Mouse (Mus musculus): Measurements from ENCODE around the gene Gmds.

DNA sequence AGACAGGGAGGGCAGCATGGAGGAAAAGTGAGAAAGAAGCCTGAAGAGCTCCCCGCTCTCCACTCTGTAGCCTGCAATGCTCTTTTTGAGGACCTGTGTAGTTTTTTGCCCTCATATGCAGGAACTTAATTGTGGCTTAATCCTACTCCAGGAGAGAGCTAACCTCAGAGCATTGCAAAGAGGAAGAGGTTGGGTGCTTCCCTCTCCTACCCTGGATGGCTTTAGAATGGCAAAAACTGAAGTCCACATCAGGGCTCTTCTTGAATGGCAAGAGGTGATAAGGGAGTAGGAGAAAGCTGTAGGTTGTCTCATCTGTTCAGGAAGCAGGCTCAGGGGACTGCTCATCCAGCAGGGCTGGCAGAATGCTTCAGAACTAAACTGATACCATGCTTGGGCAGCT is 513.4 kb downstream of the Gmds start:
- no peak for TF ChIP-seq CTCF (IDR thresholded peaks at IDR 0.05; ENCODE audit: low read depth, low read length)
- no peak for TF ChIP-seq EP300 (IDR thresholded peaks at IDR 0.05; ENCODE audit: insufficient read depth, low read depth, low read length)

All from ES-Bruce4 (cell line).